Mouse (Mus musculus) liver, embryonic 14.5 days (tissue): Measurements from ENCODE around the gene Stxbp5l. TPM values are rescaled to one million over a fixed set of nuclear protein-coding genes. Genes with fewer than 3 reads are reported as not detected.

Experiments
- ATAC-seq: fragments of 200-750 bp; cut with Nextera tagmentation; 2 replicates; pipeline ENCODE4 v1.8.0; 2017; ENCODE audit warnings: moderate number of reproducible peaks, mild to moderate bottlenecking, moderate library complexity; ENCODE audit not compliant: insufficient read depth
- DNase-seq, 3 experiments: peaks; one replicate each; pipeline ENCODE4 v3.0.0-alpha.2; 2012 to 2013; ENCODE audit warnings: low read depth in 3 of 3, low spot score in 3 of 3
- H3K27ac ChIP-seq: fragments of 300-500 bp; sonication (generic); 2 replicates; pipeline ENCODE4 v1.5.1; 2014; ENCODE audit warnings: moderate library complexity, mild to moderate bottlenecking, control low read depth, inconsistent platforms
- H3K27me3 ChIP-seq: fragments of 300-500 bp; sonication (generic); 2 replicates; pipeline ENCODE4 v1.6.1; 2014; ENCODE audit warnings: mild to moderate bottlenecking, low read length, moderate library complexity; ENCODE audit not compliant: control insufficient read depth, insufficient read depth
- H3K36me3 ChIP-seq: fragments of 300-500 bp; sonication (generic); replicated peaks from 2 replicates; pipeline ENCODE4 v1.6.1; 2014; ENCODE audit warnings: low read depth; ENCODE audit not compliant: control insufficient read depth, insufficient read depth
- H3K4me1 ChIP-seq, 2 experiments: fragments of 200-500 bp in 1 of 2; fragments of 300-500 bp in 1 of 2; sonication (generic) in 1 of 2; replicated peaks; 2 replicates each; pipeline ENCODE4 v1.6.1; 2012 to 2014; ENCODE audit warnings: antibody characterized with exemption in 1 of 2, inconsistent platforms in 1 of 2, low read length in 1 of 2; ENCODE audit not compliant: control insufficient read depth in 2 of 2, insufficient read depth in 2 of 2
- H3K4me2 ChIP-seq: fragments of 300-500 bp; sonication (generic); 2 replicates; pipeline ENCODE4 v1.6.1; 2014; ENCODE audit warnings: low read depth, mild to moderate bottlenecking, control low read depth, moderate library complexity
- H3K4me3 ChIP-seq, 2 experiments: fragments of 200-500 bp in 1 of 2; fragments of 300-500 bp in 1 of 2; sonication (generic) in 1 of 2; 2 replicates each; pipeline ENCODE4 v1.5.1; 2012 to 2014; ENCODE audit warnings: low read depth in 2 of 2, low read length in 2 of 2, mild to moderate bottlenecking in 2 of 2, control low read depth in 1 of 2, inconsistent platforms in 1 of 2, moderate library complexity in 1 of 2; ENCODE audit not compliant: insufficient read depth in 1 of 2
- H3K9ac ChIP-seq: fragments of 300-500 bp; sonication (generic); replicated peaks from 2 replicates; pipeline ENCODE4 v1.6.1; 2014; ENCODE audit warnings: mild to moderate bottlenecking, control low read depth, moderate library complexity
- H3K9me3 ChIP-seq: fragments of 300-500 bp; sonication (generic); 2 replicates; pipeline ENCODE4 v1.6.1; 2016; ENCODE audit warnings: low read length, mixed read lengths; ENCODE audit not compliant: control insufficient read depth
- CTCF ChIP-seq: IDR thresholded peaks from 2 replicates; pipeline ENCODE4 v1.5.1; 2016; ENCODE audit warnings: antibody characterized with exemption, low read depth, control low read depth
- EP300 ChIP-seq: IDR thresholded peaks from 2 replicates; pipeline ENCODE4 v1.6.1; 2016; ENCODE audit warnings: antibody characterized with exemption, low read depth
- WGBS: fragments of 180-500 bp; shearing (Covaris S2); extraction: QIAGEN DNeasy Blood & Tissue Kit; methylation state at CpG from one replicate; pipeline ENCODE4 v1.1.7; 2014; ENCODE audit not compliant: insufficient replicate concordance; 5-methylcytosine and 5-hydroxymethylcytosine counted together
- polyA plus RNA-seq, 2 experiments: library from polyadenylated mRNA; depleted of rRNA in 1 of 2; stranded (reverse) in 1 of 2; unstranded in 1 of 2; fragments of >200 nt; fragmentation: Nextera tagmentation in 1 of 2; extraction: Ambion mirVana in 1 of 2; gene quantifications; 2 replicates each; pipeline versions ENCODE4 v1.2.1 to v1.2.3; 2012 to 2014

The Stxbp5l gene
- polyA plus RNA-seq, 2 experiments = not detected

GRCm38 (mm10) chr16:37420512-37420911, 35.8 kb upstream of the Stxbp5l start:
- Histone ChIP-seq H3K9me3 (no peaks in the 10 kb centered on the region), H3K4me1 (no peaks in the 10 kb centered on the region), H3K4me3 (no peak overlapping the region), H3K27me3 (no peaks in the 10 kb centered on the region), H3K36me3 (no peaks in the 10 kb centered on the region), H3K27ac (no peak overlapping the region), H3K4me2 (no peak overlapping the region), H3K9ac (no peak overlapping the region)
- TF ChIP-seq CTCF = no peak
- TF ChIP-seq EP300 = no peak
- DNase-seq = no peak
- ATAC-seq = no peak
- WGBS = 60% methylated on average over 2 of the region's 2 CpGs

- no peak for DNase-seq
Observed at GRCm38 (mm10) chr16:37405536-37405935, 20.8 kb upstream of the Stxbp5l start.

GRCm38 (mm10) chr16:37404922-37405321, 20.2 kb upstream of the Stxbp5l start:
- ATAC-seq (no peak), DNase-seq (no peak)
- no peak overlapping the region for H3K4me2 ChIP-seq
- H3K4me1 ChIP-seq = no peaks in the 10 kb centered on the region
- no peaks in the 10 kb centered on the region for H3K36me3 ChIP-seq
- TF ChIP-seq EP300 (no peak), CTCF (no peak)
- H3K4me3 ChIP-seq = no peak overlapping the region
- H3K27me3 ChIP-seq = no peaks in the 10 kb centered on the region
- no peak overlapping the region for H3K27ac ChIP-seq
- H3K9ac ChIP-seq = no peak overlapping the region
- H3K9me3 ChIP-seq = no peaks in the 10 kb centered on the region
- 43% methylated on average over 1 of the region's 1 CpGs for WGBS

More at GRCm38 (mm10) chr16:37405536-37405935, 20.8 kb upstream of the Stxbp5l start:
- no peak overlapping the region for H3K4me2 ChIP-seq
- no peaks in the 10 kb centered on the region for H3K27me3 ChIP-seq
- no peak overlapping the region for H3K9ac ChIP-seq
- H3K4me3 ChIP-seq = no peak overlapping the region
- H3K9me3 ChIP-seq = no peaks in the 10 kb centered on the region
- WGBS = 71% methylated on average over 4 of the region's 4 CpGs
- no peaks in the 10 kb centered on the region for H3K4me1 ChIP-seq
- no peak for ATAC-seq
- TF ChIP-seq CTCF = no peak
- no peak for TF ChIP-seq EP300
- no peaks in the 10 kb centered on the region for H3K36me3 ChIP-seq
- no peak overlapping the region for H3K27ac ChIP-seq

- no peak overlapping the region for H3K9ac ChIP-seq
- H3K9me3 ChIP-seq = no peaks in the 10 kb centered on the region
- no peak for ATAC-seq
- no peak overlapping the region for H3K4me3 ChIP-seq
- no peak overlapping the region for H3K27ac ChIP-seq
- no peaks in the 10 kb centered on the region for H3K4me1 ChIP-seq
- no peak overlapping the region for H3K4me2 ChIP-seq
- no peaks in the 10 kb centered on the region; the same call in none of the 2 replicates for H3K27me3 ChIP-seq
- TF ChIP-seq EP300 = no peak
- TF ChIP-seq CTCF = no peak
- no peaks in the 10 kb centered on the region for H3K36me3 ChIP-seq
- DNase-seq = no peak
Observed at GRCm38 (mm10) chr16:37389964-37390363, 5.2 kb upstream of the Stxbp5l start.

GRCm38 (mm10) chr16:37389201-37389905, 4.6 kb upstream of the Stxbp5l start:
- TF ChIP-seq EP300 (no peak), CTCF (no peak)
- ATAC-seq (no peak), DNase-seq (no peak)
- H3K27ac ChIP-seq = no peak overlapping the region
- H3K9me3 ChIP-seq = no peaks in the 10 kb centered on the region
- no peaks in the 10 kb centered on the region for H3K36me3 ChIP-seq
- 50% methylated on average over 4 of the region's 4 CpGs for WGBS
- H3K27me3 ChIP-seq = peaks cover under 1% of the 10 kb centered on the region
- H3K4me2 ChIP-seq = no peak overlapping the region
- H3K9ac ChIP-seq = no peak overlapping the region
- H3K4me1 ChIP-seq = no peaks in the 10 kb centered on the region
- no peak overlapping the region for H3K4me3 ChIP-seq
